Mouse (Mus musculus): Measurements from ENCODE around the gene Susd1. TPM values are rescaled to one million over a fixed set of nuclear protein-coding genes. Genes with fewer than 3 reads are reported as not detected.

The Susd1 gene
- total RNA-seq, 2 experiments from 2014 or later = 0.51 to 1.00 TPM

GRCm38 (mm10) chr4:59338896-59339535 lies 99.4 kb downstream of the Susd1 start:
- DNase-seq = no peak

- DNase-seq = no peak
Measured at GRCm38 (mm10) chr4:59337533-59337885, 100.9 kb downstream of the Susd1 start.

- no peak for DNase-seq
Measured at GRCm38 (mm10) chr4:59336846-59337532, 101.4 kb downstream of the Susd1 start.

GRCm38 (mm10) chr4:59336439-59336809 lies 102.0 kb downstream of the Susd1 start:
- no peak for DNase-seq

GRCm38 (mm10) chr4:59335616-59336438 lies 102.6 kb downstream of the Susd1 start:
- DNase-seq = no peak

GRCm38 (mm10) chr4:59335101-59335500 lies 103.3 kb downstream of the Susd1 start:
- no peak for DNase-seq

GRCm38 (mm10) chr4:59334236-59334635 lies 104.2 kb downstream of the Susd1 start:
- no peak for DNase-seq

- DNase-seq = no peak
Measured at GRCm38 (mm10) chr4:59333424-59333895, 105.0 kb downstream of the Susd1 start.

GRCm38 (mm10) chr4:59332691-59333423 lies 105.6 kb downstream of the Susd1 start:
- DNase-seq = no peak

GRCm38 (mm10) chr4:59332089-59332488 lies 106.3 kb downstream of the Susd1 start:
- no peak for DNase-seq

GRCm38 (mm10) chr4:59331633-59332032 lies 106.8 kb downstream of the Susd1 start:
- DNase-seq = peak; percentile 85

GRCm38 (mm10) chr4:59330961-59331604 lies 107.3 kb downstream of the Susd1 start:
- no peak for DNase-seq

- DNase-seq = no peak
Measured at GRCm38 (mm10) chr4:59329461-59330304, 108.8 kb downstream of the Susd1 start.

GRCm38 (mm10) chr4:59328821-59329220 lies 109.6 kb downstream of the Susd1 start:
- DNase-seq = no peak

- no peak for DNase-seq
Measured at GRCm38 (mm10) chr4:59327986-59328385, 110.4 kb downstream of the Susd1 start.

- no peak for DNase-seq
Measured at GRCm38 (mm10) chr4:59326031-59326760, 112.2 kb downstream of the Susd1 start.

GRCm38 (mm10) chr4:59324317-59324716 lies 114.1 kb downstream of the Susd1 start:
- DNase-seq = no peak

- DNase-seq = no peak
Measured at GRCm38 (mm10) chr4:59323231-59323651, 115.2 kb downstream of the Susd1 start.

GRCm38 (mm10) chr4:59322733-59323132 lies 115.7 kb downstream of the Susd1 start:
- no peak for DNase-seq

- DNase-seq = no peak
Measured at GRCm38 (mm10) chr4:59322056-59322455, 116.4 kb downstream of the Susd1 start.
